Mouse (Mus musculus): ENCODE measurements around the gene Rgma.

DNA sequence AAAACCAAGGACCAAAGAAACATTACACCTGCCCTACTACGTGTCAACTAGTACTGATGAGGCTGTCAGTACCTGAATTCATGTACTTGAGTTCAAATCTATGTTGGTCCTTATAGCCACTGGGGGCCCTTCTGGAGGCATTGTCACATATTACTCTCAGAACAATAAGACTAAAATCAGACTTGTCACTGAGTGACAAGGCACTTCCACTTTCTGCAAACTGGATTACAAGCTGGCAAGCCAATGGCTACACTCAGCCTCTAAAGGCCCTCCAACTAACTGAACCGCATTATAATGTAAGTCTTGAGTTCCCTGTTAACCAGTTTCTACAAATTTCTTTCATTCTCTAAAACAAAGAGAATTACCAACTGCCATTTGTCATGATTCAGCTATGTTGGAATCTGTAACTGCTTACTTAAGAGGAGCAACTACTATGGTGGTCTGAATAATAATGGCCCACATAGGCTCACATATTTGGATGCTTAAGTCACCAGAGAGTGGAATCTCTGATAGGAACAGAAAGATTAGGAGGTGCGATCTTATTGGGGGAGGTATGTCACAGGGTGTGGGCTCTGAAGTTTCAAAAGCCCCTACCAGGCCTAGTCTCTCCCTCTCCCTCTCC is 77.0 kb downstream of the Rgma start:
- TF ChIP-seq CTCF (IDR thresholded peaks at IDR 0.05; ENCODE audit: low read depth) = no peak
- no peak for TF ChIP-seq EP300 (IDR thresholded peaks at IDR 0.05; ENCODE audit: low read depth)

Measured in liver, embryonic 14.5 days (tissue).